Mouse (Mus musculus) B cell, adult 2 months (primary cell): ENCODE measurements around the gene Hist4h4.

ENCODE experiments used
- DNase-seq, 2 experiments: peaks; one replicate each; pipeline ENCODE4 v3.0.0; 2022

Gene Hist4h4

GRCm38 (mm10) chr6:136781377-136781986 lies 22.7 kb downstream of the Hist4h4 start, which contains the start of gene Gucy2c:
TSS of gene Gucy2c (minus strand) at chr6:136781765.
- no peak for DNase-seq

DNA sequence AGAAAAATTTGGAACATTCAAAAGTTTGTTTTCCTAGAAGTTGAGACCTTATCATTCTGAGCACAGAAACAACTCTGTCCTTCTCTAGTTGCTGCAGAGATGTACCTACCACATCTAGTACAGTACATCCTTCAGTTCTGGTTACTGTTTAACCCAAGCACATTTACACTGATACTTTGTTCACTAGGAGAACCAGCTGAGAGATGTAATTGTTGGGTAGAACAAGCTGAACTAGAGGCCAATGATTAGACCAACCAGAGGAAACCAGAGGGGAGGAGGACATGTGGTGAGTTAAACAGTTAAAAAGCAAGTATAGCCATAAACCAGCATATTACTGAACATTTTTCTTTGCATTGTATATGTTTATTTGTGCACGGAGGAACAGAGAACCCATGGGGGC lies 27.8 kb downstream of the Hist4h4 start:
- DNase-seq = no peak

- no peak for DNase-seq
Observed at GRCm38 (mm10) chr6:136769859-136770258, 34.4 kb downstream of the Hist4h4 start.

- no peak for DNase-seq
Observed at GRCm38 (mm10) chr6:136769143-136769542, 35.1 kb downstream of the Hist4h4 start.

DNA sequence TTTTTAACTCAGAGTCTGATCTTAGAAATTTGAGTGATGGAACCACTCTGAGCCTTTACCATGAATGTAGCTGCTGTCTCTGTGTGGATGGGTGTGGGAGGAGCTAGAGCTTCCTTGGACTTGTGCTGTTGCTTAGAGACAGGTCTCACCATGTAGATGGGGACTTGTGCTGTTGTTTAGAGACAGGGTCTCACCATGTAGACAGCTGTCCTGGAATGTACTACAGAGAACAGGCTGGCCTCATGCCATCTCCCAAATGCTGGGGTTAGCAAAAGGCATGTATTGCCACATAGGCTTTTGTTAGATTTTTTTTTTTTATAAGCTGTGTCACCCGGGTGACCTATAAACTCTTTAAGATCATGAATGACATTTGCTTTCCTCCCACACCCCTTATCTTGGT lies 40.3 kb downstream of the Hist4h4 start:
- no peak for DNase-seq
